Mouse (Mus musculus): ENCODE results near the gene Amotl1.

GRCm38 (mm10) chr9:14512633-14513445, 132.0 kb downstream of the Amotl1 start:
- TF ChIP-seq CTCF (IDR thresholded peaks at IDR 0.05; ENCODE audit: insufficient read depth, low read depth, low read length) (no peak), POLR2A (IDR thresholded peaks at IDR 0.05; ENCODE audit: insufficient read depth, low read depth, low read length) (no peak)
